Mouse (Mus musculus): Measurements from ENCODE around the gene Rab27a. TPM values are rescaled to one million over a fixed set of nuclear protein-coding genes. Genes with fewer than 3 reads are reported as not detected.

Rab27a gene
- polyA plus RNA-seq, 1 experiment from 2014 or later: 3.6 TPM

GRCm38 (mm10) chr9:73079801-73080325 lies 35.2 kb downstream of the Rab27a start:
- no peak overlapping the region for H3K27ac ChIP-seq (ENCODE audit: low read length)
- ATAC-seq: no peak
- no peak overlapping the region for H3K9ac ChIP-seq (ENCODE audit: low read depth, low read length)
- H3K4me2 ChIP-seq (ENCODE audit: low read length): no peak overlapping the region
- 29% methylated on average over 7 of the region's 7 CpGs for WGBS
- H3K4me3 ChIP-seq (ENCODE audit: low read depth, low read length): no peak overlapping the region
- H3K4me1 ChIP-seq (ENCODE audit: control insufficient read depth, insufficient read depth, low read length): no peaks in the 10 kb centered on the region
- H3K27me3 ChIP-seq (ENCODE audit: control insufficient read depth, insufficient read depth, low read depth, low read length): no peaks in the 10 kb centered on the region
- no peaks in the 10 kb centered on the region for H3K9me3 ChIP-seq (replicated peaks; ENCODE audit: control insufficient read depth, low read length, poor library complexity, severe bottlenecking)
- no peaks in the 10 kb centered on the region for H3K36me3 ChIP-seq (ENCODE audit: control insufficient read depth, insufficient read depth, low read length)

- 70% methylated on average over 8 of the region's 8 CpGs for WGBS
- Histone ChIP-seq H3K4me2 (ENCODE audit: low read length) (no peak overlapping the region), H3K27me3 (ENCODE audit: control insufficient read depth, insufficient read depth, low read depth, low read length) (no peaks in the 10 kb centered on the region), H3K9me3 (replicated peaks; ENCODE audit: control insufficient read depth, low read length, poor library complexity, severe bottlenecking) (no peaks in the 10 kb centered on the region), H3K36me3 (ENCODE audit: control insufficient read depth, insufficient read depth, low read length) (no peaks in the 10 kb centered on the region), H3K4me1 (ENCODE audit: control insufficient read depth, insufficient read depth, low read length) (no peaks in the 10 kb centered on the region), H3K9ac (ENCODE audit: low read depth, low read length) (no peak overlapping the region), H3K4me3 (ENCODE audit: low read depth, low read length) (no peak overlapping the region), H3K27ac (ENCODE audit: low read length) (no peak overlapping the region)
- no peak for ATAC-seq
Measured at GRCm38 (mm10) chr9:73082291-73083000, 37.8 kb downstream of the Rab27a start.

GRCm38 (mm10) chr9:73083956-73084355 lies 39.3 kb downstream of the Rab27a start:
- Histone ChIP-seq H3K36me3 (ENCODE audit: control insufficient read depth, insufficient read depth, low read length) (no peaks in the 10 kb centered on the region), H3K9me3 (replicated peaks; ENCODE audit: control insufficient read depth, low read length, poor library complexity, severe bottlenecking) (no peaks in the 10 kb centered on the region), H3K4me1 (ENCODE audit: control insufficient read depth, insufficient read depth, low read length) (no peaks in the 10 kb centered on the region), H3K9ac (ENCODE audit: low read depth, low read length) (no peak overlapping the region), H3K27me3 (ENCODE audit: control insufficient read depth, insufficient read depth, low read depth, low read length) (no peaks in the 10 kb centered on the region), H3K27ac (ENCODE audit: low read length) (no peak overlapping the region), H3K4me3 (ENCODE audit: low read depth, low read length) (no peak overlapping the region), H3K4me2 (ENCODE audit: low read length) (no peak overlapping the region)
- ATAC-seq: no peak
- 77% methylated on average over 6 of the region's 6 CpGs for WGBS

DNA sequence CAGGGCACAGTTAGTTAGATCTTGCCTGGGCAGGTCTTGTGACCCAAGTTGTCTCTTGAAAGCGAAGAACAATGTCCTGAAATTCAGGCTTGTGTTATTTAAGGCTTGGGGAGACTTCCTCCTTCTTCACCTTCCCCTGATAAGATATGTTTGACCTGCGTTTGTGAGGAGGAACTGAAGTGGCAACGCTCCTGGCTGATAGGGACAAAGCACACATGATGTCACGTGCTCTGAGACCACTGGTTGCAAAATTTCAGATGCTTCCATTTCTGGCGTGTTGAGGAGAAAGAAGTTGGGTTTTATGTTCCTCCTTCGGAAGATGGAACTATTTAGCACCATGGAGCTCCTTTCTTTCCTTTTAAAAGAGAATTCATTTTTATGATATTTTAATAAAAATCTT lies 41.2 kb downstream of the Rab27a start:
- Histone ChIP-seq H3K4me1 (ENCODE audit: control insufficient read depth, insufficient read depth, low read length) (no peaks in the 10 kb centered on the region), H3K9me3 (replicated peaks; ENCODE audit: control insufficient read depth, low read length, poor library complexity, severe bottlenecking) (no peaks in the 10 kb centered on the region), H3K27me3 (ENCODE audit: control insufficient read depth, insufficient read depth, low read depth, low read length) (no peaks in the 10 kb centered on the region), H3K4me3 (ENCODE audit: low read depth, low read length) (no peak overlapping the region), H3K27ac (ENCODE audit: low read length) (no peak overlapping the region), H3K9ac (ENCODE audit: low read depth, low read length) (no peak overlapping the region), H3K36me3 (ENCODE audit: control insufficient read depth, insufficient read depth, low read length) (no peaks in the 10 kb centered on the region), H3K4me2 (ENCODE audit: low read length) (no peak overlapping the region)
- 94% methylated on average over 6 of the region's 6 CpGs for WGBS
- ATAC-seq: no peak

DNA sequence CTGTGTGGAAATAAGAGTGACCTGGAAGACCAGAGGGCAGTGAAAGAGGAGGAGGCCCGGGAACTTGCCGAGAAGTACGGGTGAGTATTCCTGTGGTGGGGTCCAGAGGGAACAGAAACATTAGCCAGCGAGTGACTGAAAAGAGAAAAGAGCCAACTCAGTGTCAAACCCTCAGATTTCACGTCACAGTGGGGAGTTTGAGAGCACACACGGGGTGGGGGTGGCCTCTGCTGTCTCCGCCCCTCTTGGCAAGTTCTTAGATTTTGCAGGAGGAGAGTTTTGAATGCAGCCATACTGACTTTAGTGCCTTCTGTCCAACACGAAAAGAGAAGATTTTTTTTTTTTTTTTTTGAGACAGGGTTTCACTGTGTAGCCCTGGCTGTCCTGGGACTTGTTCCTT lies 42.5 kb downstream of the Rab27a start:
- 63% methylated on average over 8 of the region's 8 CpGs for WGBS
- Histone ChIP-seq H3K27me3 (ENCODE audit: control insufficient read depth, insufficient read depth, low read depth, low read length) (no peaks in the 10 kb centered on the region), H3K9ac (ENCODE audit: low read depth, low read length) (no peak overlapping the region), H3K9me3 (replicated peaks; ENCODE audit: control insufficient read depth, low read length, poor library complexity, severe bottlenecking) (no peaks in the 10 kb centered on the region), H3K4me1 (ENCODE audit: control insufficient read depth, insufficient read depth, low read length) (no peaks in the 10 kb centered on the region), H3K36me3 (ENCODE audit: control insufficient read depth, insufficient read depth, low read length) (no peaks in the 10 kb centered on the region), H3K4me3 (ENCODE audit: low read depth, low read length) (no peak overlapping the region), H3K4me2 (ENCODE audit: low read length) (no peak overlapping the region), H3K27ac (ENCODE audit: low read length) (no peak overlapping the region)
- no peak for ATAC-seq

DNA sequence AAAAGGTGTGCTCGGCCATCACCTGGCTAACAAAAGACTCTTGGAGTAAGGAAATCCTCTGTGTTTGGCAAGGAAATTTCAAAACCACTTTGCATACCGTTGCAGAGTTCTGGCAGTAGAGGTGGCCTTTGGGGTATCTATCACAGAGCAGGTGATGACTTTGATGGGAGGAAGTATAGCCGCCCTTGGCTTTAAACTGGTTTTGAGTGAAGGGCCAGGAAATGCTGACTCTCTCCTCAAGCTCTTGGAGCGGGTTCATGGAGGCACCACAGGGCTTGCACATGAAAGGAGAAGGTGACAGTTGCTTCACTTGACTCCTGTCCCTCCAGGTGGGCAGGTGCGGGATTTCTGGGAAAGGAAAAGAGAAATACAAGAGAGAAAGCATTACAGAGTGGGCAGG lies 42.9 kb downstream of the Rab27a start:
- Histone ChIP-seq H3K4me2 (ENCODE audit: low read length) (no peak overlapping the region), H3K36me3 (ENCODE audit: control insufficient read depth, insufficient read depth, low read length) (no peaks in the 10 kb centered on the region), H3K9me3 (replicated peaks; ENCODE audit: control insufficient read depth, low read length, poor library complexity, severe bottlenecking) (no peaks in the 10 kb centered on the region), H3K4me1 (ENCODE audit: control insufficient read depth, insufficient read depth, low read length) (no peaks in the 10 kb centered on the region), H3K27me3 (ENCODE audit: control insufficient read depth, insufficient read depth, low read depth, low read length) (no peaks in the 10 kb centered on the region), H3K4me3 (ENCODE audit: low read depth, low read length) (no peak overlapping the region), H3K27ac (ENCODE audit: low read length) (no peak overlapping the region), H3K9ac (ENCODE audit: low read depth, low read length) (no peak overlapping the region)
- 75% methylated on average over 5 of the region's 5 CpGs for WGBS
- ATAC-seq: no peak

GRCm38 (mm10) chr9:73089222-73089920 lies 44.7 kb downstream of the Rab27a start:
- H3K36me3 ChIP-seq (ENCODE audit: control insufficient read depth, insufficient read depth, low read length): no peaks in the 10 kb centered on the region
- no peak overlapping the region for H3K27ac ChIP-seq (ENCODE audit: low read length)
- ATAC-seq: no peak
- WGBS: 83% methylated on average over 16 of the region's 16 CpGs
- no peak overlapping the region for H3K4me2 ChIP-seq (ENCODE audit: low read length)
- H3K4me3 ChIP-seq (ENCODE audit: low read depth, low read length): no peak overlapping the region
- no peaks in the 10 kb centered on the region for H3K4me1 ChIP-seq (ENCODE audit: control insufficient read depth, insufficient read depth, low read length)
- H3K9ac ChIP-seq (ENCODE audit: low read depth, low read length): no peak overlapping the region
- H3K27me3 ChIP-seq (ENCODE audit: control insufficient read depth, insufficient read depth, low read depth, low read length): no peaks in the 10 kb centered on the region; the same call in 1 of the 2 replicates
- no peaks in the 10 kb centered on the region for H3K9me3 ChIP-seq (replicated peaks; ENCODE audit: control insufficient read depth, low read length, poor library complexity, severe bottlenecking)

DNA sequence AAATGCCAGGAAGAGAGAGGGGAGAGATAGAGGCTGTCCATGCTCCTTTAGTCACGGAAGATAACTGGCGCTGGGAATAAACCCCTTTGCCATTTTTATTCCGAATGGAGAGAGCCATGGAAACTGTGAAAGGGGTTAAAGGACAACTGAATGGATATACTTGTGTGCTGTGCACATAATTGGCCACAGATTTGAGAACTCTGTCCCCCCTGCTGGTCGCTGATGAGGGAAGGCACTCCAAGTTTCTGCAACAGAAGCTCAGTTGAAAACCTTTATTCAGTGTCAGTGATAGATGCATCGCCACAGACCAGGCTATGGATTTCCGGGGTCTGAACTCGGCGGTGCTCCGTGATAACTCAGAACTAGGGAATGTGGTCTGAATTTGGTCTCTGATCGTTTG lies 45.5 kb downstream of the Rab27a start:
- Histone ChIP-seq H3K27ac (ENCODE audit: low read length) (no peak overlapping the region), H3K4me3 (ENCODE audit: low read depth, low read length) (no peak overlapping the region), H3K27me3 (ENCODE audit: control insufficient read depth, insufficient read depth, low read depth, low read length) (no peaks in the 10 kb centered on the region; the same call in 1 of the 2 replicates), H3K4me2 (ENCODE audit: low read length) (no peak overlapping the region), H3K36me3 (ENCODE audit: control insufficient read depth, insufficient read depth, low read length) (no peaks in the 10 kb centered on the region), H3K4me1 (ENCODE audit: control insufficient read depth, insufficient read depth, low read length) (peaks cover 3% of the 10 kb centered on the region; the same call in 1 of the 2 replicates), H3K9me3 (replicated peaks; ENCODE audit: control insufficient read depth, low read length, poor library complexity, severe bottlenecking) (no peaks in the 10 kb centered on the region), H3K9ac (ENCODE audit: low read depth, low read length) (no peak overlapping the region)
- 78% methylated on average over 10 of the region's 10 CpGs for WGBS
- ATAC-seq: no peak

DNA sequence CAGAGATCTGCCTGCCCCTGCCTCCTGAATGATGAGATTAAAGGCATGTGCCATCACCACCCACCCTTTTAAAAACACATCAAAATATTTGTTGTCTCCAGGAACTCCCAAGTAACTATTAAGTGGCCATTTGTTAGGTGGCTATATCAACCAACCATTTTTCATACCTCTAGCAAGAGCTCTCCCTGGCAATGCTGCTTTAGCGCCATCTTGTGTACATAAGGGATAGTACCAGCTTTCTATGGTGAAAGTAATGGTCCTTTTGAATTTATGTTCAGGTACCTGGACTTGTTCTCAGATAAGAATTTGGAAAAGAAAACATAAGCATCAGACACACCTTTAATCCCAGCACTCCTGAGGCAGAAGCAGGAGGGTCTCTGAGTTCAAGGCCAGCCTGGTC lies 47.1 kb downstream of the Rab27a start:
- no peak for ATAC-seq
- Histone ChIP-seq H3K4me2 (ENCODE audit: low read length) (no peak overlapping the region), H3K9ac (ENCODE audit: low read depth, low read length) (no peak overlapping the region), H3K27me3 (ENCODE audit: control insufficient read depth, insufficient read depth, low read depth, low read length) (no peaks in the 10 kb centered on the region; the same call in 1 of the 2 replicates), H3K9me3 (replicated peaks; ENCODE audit: control insufficient read depth, low read length, poor library complexity, severe bottlenecking) (no peaks in the 10 kb centered on the region), H3K27ac (ENCODE audit: low read length) (no peak overlapping the region), H3K4me3 (ENCODE audit: low read depth, low read length) (no peak overlapping the region), H3K36me3 (ENCODE audit: control insufficient read depth, insufficient read depth, low read length) (no peaks in the 10 kb centered on the region), H3K4me1 (ENCODE audit: control insufficient read depth, insufficient read depth, low read length) (peaks cover 3% of the 10 kb centered on the region; the same call in 1 of the 2 replicates)
- WGBS: 0% methylated on average over 1 of the region's 1 CpGs

All from midbrain, embryonic 16.5 days (tissue).